Comparison of ENCODE assay signal across 10 mouse cellular contexts in genomic region chr10:57488591-57488990, GRCm38 (mm10). TPM values are rescaled to one million over a fixed set of nuclear protein-coding genes. Genes with fewer than 3 reads are reported as not detected.
A peak's percentile ranks its signal among the peaks of the same experiment; 100 is the strongest.
DNase-seq lines count a peak whose midpoint lies in the region; ATAC-seq and TF ChIP-seq lines count a peak whose summit lies in the region.
"Had no signal": no experiment of that assay in that cellular context is flagged by ENCODE, and none has a peak within 500 bp of the region (broad histone marks: within the 10 kb centered on the region; RNA-seq: fewer than 3 reads in every experiment).

No protein-coding gene starts in this region.

- TF ChIP-seq EP300 in heart, adult 2 months (IDR thresholded peaks at IDR 0.05; ENCODE audit: insufficient read depth, low read depth, low read length): no peak

- no peaks in the 10 kb centered on the region for H3K79me2 ChIP-seq in heart, adult 2 months (replicated peaks; ENCODE audit: control insufficient read depth, insufficient read depth, low read length)

- no peak for DNase-seq in heart, adult 2 months
- peak; percentile 42 for DNase-seq in 3T3-L1 (ENCODE audit: low read depth, low spot score)
- no peak for DNase-seq in forebrain, embryonic 14.5 days (ENCODE audit: low spot score)
- DNase-seq in midbrain, embryonic 10.5 days (ENCODE audit: low spot score): no peak
- DNase-seq in lung, postnatal 14 days: no peak
- no peak for DNase-seq in embryo, embryonic 10.5 days (ENCODE audit: low spot score)
- no peak for DNase-seq in cerebellum, adult 11 months
- DNase-seq: B cell, adult 2 months; cerebellum, adult 11-12 months had no signal

- intact Hi-C loops in heart, adult 2 months (cut with DNase I): loop anchor here (10.0 kb wide), 2 partner anchors 306 to 1254 kb away; partner anchors contain the start of gene Smpdl3a

- H3K9ac ChIP-seq in heart, adult 2 months (ENCODE audit: low read depth, low read length): no peak overlapping the region
- H3K9ac ChIP-seq in heart, embryonic 11.5 days (ENCODE audit: low read depth, low read length): no peak overlapping the region
- H3K9ac ChIP-seq in forebrain, embryonic 14.5 days (ENCODE audit: low read length): no peak overlapping the region

- H3K27me3 ChIP-seq in heart, adult 2 months (ENCODE audit: control insufficient read depth, insufficient read depth, low read length): no peaks in the 10 kb centered on the region
- no peaks in the 10 kb centered on the region for H3K27me3 ChIP-seq in heart, embryonic 11.5 days (ENCODE audit: control insufficient read depth, insufficient read depth, low read length)
- H3K27me3 ChIP-seq in forebrain, embryonic 14.5 days (replicated peaks; ENCODE audit: control insufficient read depth, insufficient read depth, low read length): no peaks in the 10 kb centered on the region
- H3K27me3 ChIP-seq in midbrain, embryonic 10.5 days (ENCODE audit: low read depth, poor library complexity, severe bottlenecking): no peaks in the 10 kb centered on the region

- H3K4me2 ChIP-seq in heart, embryonic 11.5 days: no peak overlapping the region
- peak overlapping the region; percentile 67 for H3K4me2 ChIP-seq in forebrain, embryonic 14.5 days (ENCODE audit: low read length)

- H3K9me3 ChIP-seq in heart, embryonic 11.5 days (replicated peaks; ENCODE audit: control insufficient read depth, low read length): no peaks in the 10 kb centered on the region
- 0 out of 2 replicates have a peak, but pooled peaks cover 2% of the 10 kb centered on the region for H3K9me3 ChIP-seq in forebrain, embryonic 14.5 days (replicated peaks; ENCODE audit: control insufficient read depth, low read length)
- H3K9me3 ChIP-seq in midbrain, embryonic 10.5 days (replicated peaks): peaks cover 4% of the 10 kb centered on the region

- peaks cover 3% of the 10 kb centered on the region; the same call in 1 of the 2 replicates for H3K36me3 ChIP-seq in heart, adult 2 months (ENCODE audit: control insufficient read depth, insufficient read depth, low read length)
- H3K36me3 ChIP-seq in heart, embryonic 11.5 days (ENCODE audit: control insufficient read depth, insufficient read depth, low read length): no peaks in the 10 kb centered on the region
- H3K36me3 ChIP-seq in forebrain, embryonic 14.5 days (ENCODE audit: control insufficient read depth, insufficient read depth, low read length): peaks cover 4% of the 10 kb centered on the region; the same call in 1 of the 2 replicates
- peaks cover 35% of the 10 kb centered on the region for H3K36me3 ChIP-seq in midbrain, embryonic 10.5 days

- no peak overlapping the region for H3K4me3 ChIP-seq in heart, adult 2 months
- H3K4me3 ChIP-seq in heart, embryonic 11.5 days (ENCODE audit: low read depth, low read length): no peak overlapping the region
- H3K4me3 ChIP-seq in forebrain, embryonic 14.5 days (ENCODE audit: low read depth, low read length): peak overlapping the region; percentile 94
- H3K4me3 ChIP-seq in midbrain, embryonic 10.5 days: peak overlapping the region; percentile 91

- no peak for ATAC-seq in heart, embryonic 11.5 days (replicated peaks; ENCODE audit: insufficient number of reproducible peaks, low FRiP score, low TSS enrichment)
- no peak for ATAC-seq in forebrain, embryonic 14.5 days

- H3K27ac ChIP-seq in heart, adult 2 months: no peak overlapping the region
- H3K27ac ChIP-seq in heart, embryonic 11.5 days (ENCODE audit: low read depth, low read length): no peak overlapping the region
- no peak overlapping the region for H3K27ac ChIP-seq in forebrain, embryonic 14.5 days (ENCODE audit: low read depth, low read length)
- H3K27ac ChIP-seq in midbrain, embryonic 10.5 days (replicated peaks): no peak overlapping the region

- TF ChIP-seq CTCF in heart, adult 2 months (IDR thresholded peaks at IDR 0.05): peak; percentile 35

- no peak for TF ChIP-seq POLR2A in heart, adult 2 months (IDR thresholded peaks at IDR 0.05; ENCODE audit: insufficient read depth, low read depth, low read length)

- H3K4me1 ChIP-seq in heart, adult 2 months (ENCODE audit: control insufficient read depth, insufficient read depth, low read length): peaks cover 3% of the 10 kb centered on the region; the same call in 1 of the 2 replicates
- no peaks in the 10 kb centered on the region; the same call in 1 of the 2 replicates for H3K4me1 ChIP-seq in heart, embryonic 11.5 days (ENCODE audit: control insufficient read depth, insufficient read depth, low read length)
- H3K4me1 ChIP-seq in forebrain, embryonic 14.5 days (ENCODE audit: control insufficient read depth, insufficient read depth, low read length): peaks cover 10% of the 10 kb centered on the region
- peaks cover 32% of the 10 kb centered on the region for H3K4me1 ChIP-seq in midbrain, embryonic 10.5 days

RNA-seq across cellular contexts. Expression of gene Hsf2, which starts 2.4 kb away (rescaled TPM):
- 10 to 100 TPM; 13.4 to 15.6 TPM for total RNA-seq in heart, adult 2 months (2021)
- polyA plus RNA-seq in heart, adult 2 months (2012; rRNA removed): 4.4 and 11.9 TPM in 2 replicates
- 27.5 TPM in 2 replicates for polyA plus RNA-seq in heart, embryonic 11.5 days (2014; fragmentation: Nextera tagmentation; extraction: Ambion mirVana)
- polyA plus RNA-seq in forebrain, embryonic 14.5 days (2014; fragmentation: Nextera tagmentation; extraction: Ambion mirVana): 56.0 and 63.5 TPM in 2 replicates
- polyA plus RNA-seq in midbrain, embryonic 10.5 days (2016; fragmentation: Nextera tagmentation; extraction: Ambion mirVana): 64.7 and 77.4 TPM in 2 replicates

RNA-seq across cellular contexts. Expression of gene Serinc1, which starts 43.7 kb away (rescaled TPM):
- total RNA-seq in heart, adult 2 months (2021): 100 to 1,000 TPM; 271 to 315 TPM
- polyA plus RNA-seq in heart, adult 2 months (2012; rRNA removed): 88.0 and 170 TPM in 2 replicates
- 165 and 189 TPM in 2 replicates for polyA plus RNA-seq in heart, embryonic 11.5 days (2014; fragmentation: Nextera tagmentation; extraction: Ambion mirVana)
- polyA plus RNA-seq in forebrain, embryonic 14.5 days (2014; fragmentation: Nextera tagmentation; extraction: Ambion mirVana): 367 and 449 TPM in 2 replicates
- polyA plus RNA-seq in midbrain, embryonic 10.5 days (2016; fragmentation: Nextera tagmentation; extraction: Ambion mirVana): 142 and 176 TPM in 2 replicates

Comparison
In these comparisons a context has a peak if more than half of its experiments do, and no peak if none do; other contexts are left out.
1. H3K4me3 ChIP-seq: peak in forebrain, embryonic 14.5 days (single experiment) and midbrain, embryonic 10.5 days (single experiment); none in heart, adult 2 months (single experiment) and heart, embryonic 11.5 days (single experiment).